Mouse (Mus musculus): ENCODE measurements at regions not wholly inside any gene's neighbourhood (a gene's known extent, or its start where the extent isn't known, plus 50 kb on each side); places are given as distances from the start of the nearest gene placed in this dataset.

GRCm38 (mm10) chr8:127847332-127848018 lies 510.9 kb upstream of the Nrp1 start:
- no peak for DNase-seq (ENCODE audit: low read depth, low spot score)
- H3K9ac ChIP-seq (ENCODE audit: control insufficient read depth, low read depth, low read length, poor library complexity, severe bottlenecking): no peak overlapping the region
- no peaks in the 10 kb centered on the region for H3K9me3 ChIP-seq (replicated peaks; ENCODE audit: insufficient read depth, low read length)
- no peaks in the 10 kb centered on the region for H3K4me1 ChIP-seq (ENCODE audit: control insufficient read depth in 1 of 2, insufficient read depth in 2 of 2, low read length in 2 of 2)
- no peaks in the 10 kb centered on the region for H3K79me2 ChIP-seq (ENCODE audit: control insufficient read depth, insufficient read depth, low read length, poor library complexity)
- no peak for TF ChIP-seq GATA1 (IDR thresholded peaks at IDR 0.05; ENCODE audit: low read depth, low read length)
- no peak for TF ChIP-seq RCOR1 (IDR thresholded peaks at IDR 0.05; ENCODE audit: low read depth, low read length)
- no peak for TF ChIP-seq GABPA (IDR thresholded peaks at IDR 0.05; ENCODE audit: low read depth, low read length)
- no peak for TF ChIP-seq UBTF (IDR thresholded peaks at IDR 0.05; ENCODE audit: borderline replicate concordance, insufficient read depth, low read depth, low read length)
- TF ChIP-seq TAL1 (IDR thresholded peaks at IDR 0.05; ENCODE audit: low read length): no peak
- no peak for TF ChIP-seq MYC (IDR thresholded peaks at IDR 0.05; ENCODE audit: low read depth, low read length)
- no peak for TF ChIP-seq MYB (IDR thresholded peaks at IDR 0.05; ENCODE audit: low read depth, low read length)
- TF ChIP-seq ELF1 (IDR thresholded peaks at IDR 0.05; ENCODE audit: low read depth, low read length): no peak
- TF ChIP-seq MXI1 (IDR thresholded peaks at IDR 0.05; ENCODE audit: low read depth, low read length): no peak
- no peak for TF ChIP-seq ETS1 (IDR thresholded peaks at IDR 0.05; ENCODE audit: low read depth, low read length)
- no peak for TF ChIP-seq ZMIZ1 (IDR thresholded peaks at IDR 0.05; ENCODE audit: low read depth, low read length)
- no peak overlapping the region for H3K27ac ChIP-seq (ENCODE audit: control insufficient read depth, low read depth, low read length)
- no peak overlapping the region for H3K4me3 ChIP-seq (ENCODE audit: control insufficient read depth in 1 of 2, insufficient read depth in 1 of 2, low read depth in 2 of 2, low read length in 2 of 2)
- H3K27me3 ChIP-seq (ENCODE audit: control insufficient read depth in 1 of 2, insufficient read depth in 2 of 2, low read length in 2 of 2): no peaks in the 10 kb centered on the region
- no peaks in the 10 kb centered on the region for H3K36me3 ChIP-seq (ENCODE audit: control insufficient read depth in 1 of 2, insufficient read depth in 2 of 2, low read length in 2 of 2)

GRCm38 (mm10) chr8:127849926-127850325 lies 508.5 kb upstream of the Nrp1 start:
- H3K36me3 ChIP-seq (ENCODE audit: control insufficient read depth in 1 of 2, insufficient read depth in 2 of 2, low read length in 2 of 2): no peaks in the 10 kb centered on the region
- no peak overlapping the region for H3K27ac ChIP-seq (ENCODE audit: control insufficient read depth, low read depth, low read length)
- H3K4me1 ChIP-seq (ENCODE audit: control insufficient read depth in 1 of 2, insufficient read depth in 2 of 2, low read length in 2 of 2): no peaks in the 10 kb centered on the region

More at GRCm38 (mm10) chr8:127849926-127850325, 508.5 kb upstream of the Nrp1 start:
- DNase-seq (ENCODE audit: low read depth, low spot score): no peak
- Histone ChIP-seq H3K9ac (ENCODE audit: control insufficient read depth, low read depth, low read length, poor library complexity, severe bottlenecking) (no peak overlapping the region), H3K79me2 (ENCODE audit: control insufficient read depth, insufficient read depth, low read length, poor library complexity) (no peaks in the 10 kb centered on the region), H3K9me3 (replicated peaks; ENCODE audit: insufficient read depth, low read length) (no peaks in the 10 kb centered on the region), H3K4me3 (ENCODE audit: control insufficient read depth in 1 of 2, insufficient read depth in 1 of 2, low read depth in 2 of 2, low read length in 2 of 2) (no peak overlapping the region), H3K27me3 (ENCODE audit: control insufficient read depth in 1 of 2, insufficient read depth in 2 of 2, low read length in 2 of 2) (no peaks in the 10 kb centered on the region)
- no peak for TF ChIP-seq POLR2A (IDR thresholded peaks at IDR 0.05; ENCODE audit: control insufficient read depth in 1 of 2, insufficient read depth in 1 of 2, low read depth in 1 of 2, low read length in 2 of 2, poor library complexity in 1 of 2)
- no peak for TF ChIP-seq TBP (IDR thresholded peaks at IDR 0.05; ENCODE audit: low read depth, low read length)
- no peak for TF ChIP-seq ELF1 (IDR thresholded peaks at IDR 0.05; ENCODE audit: low read depth, low read length)
- TF ChIP-seq SIN3A (IDR thresholded peaks at IDR 0.05; ENCODE audit: low read length): no peak
- TF ChIP-seq MXI1 (IDR thresholded peaks at IDR 0.05; ENCODE audit: low read depth, low read length): no peak
- no peak for TF ChIP-seq GATA1 (IDR thresholded peaks at IDR 0.05; ENCODE audit: low read depth, low read length)
- no peak for TF ChIP-seq USF1 (IDR thresholded peaks at IDR 0.05; ENCODE audit: low read depth, low read length)
- no peak for TF ChIP-seq MAX (IDR thresholded peaks at IDR 0.05; ENCODE audit: low read length)
